Mouse (Mus musculus): ENCODE results near the gene Cxcr2. TPM values are rescaled to one million over a fixed set of nuclear protein-coding genes. Genes with fewer than 3 reads are reported as not detected.
A peak's percentile ranks its signal among the peaks of the same experiment; 100 is the strongest.
"Not testable (repeated sequence)": the region's sequence is repeated elsewhere in the genome, so short reads cannot be mapped to it uniquely, and the experiment has no call there.

Gene Cxcr2
- total and polyA plus RNA-seq, 3 experiments, result 0.21 TPM; not detected in 2

DNA sequence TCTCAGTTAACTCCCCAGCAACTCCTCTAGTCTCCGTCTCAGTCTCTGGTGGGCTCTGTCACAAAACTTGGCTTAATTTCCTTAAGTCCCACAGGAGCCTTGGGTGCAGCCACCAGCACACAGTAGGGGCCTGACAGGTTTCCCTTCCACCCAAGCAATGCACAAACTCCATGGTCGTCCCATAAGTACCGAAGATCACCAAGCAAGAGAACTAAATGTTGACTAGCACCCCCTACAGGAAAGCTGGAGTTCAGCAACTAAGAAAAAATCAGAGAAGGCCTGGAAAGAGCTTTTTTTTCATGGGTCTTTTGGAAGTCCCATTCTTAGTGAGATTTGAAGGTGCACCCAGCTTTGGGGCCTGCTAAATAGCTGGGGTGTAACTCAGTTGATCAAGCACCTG is 14.4 kb upstream of the Cxcr2 start:
- no peak for DNase-seq

DNA sequence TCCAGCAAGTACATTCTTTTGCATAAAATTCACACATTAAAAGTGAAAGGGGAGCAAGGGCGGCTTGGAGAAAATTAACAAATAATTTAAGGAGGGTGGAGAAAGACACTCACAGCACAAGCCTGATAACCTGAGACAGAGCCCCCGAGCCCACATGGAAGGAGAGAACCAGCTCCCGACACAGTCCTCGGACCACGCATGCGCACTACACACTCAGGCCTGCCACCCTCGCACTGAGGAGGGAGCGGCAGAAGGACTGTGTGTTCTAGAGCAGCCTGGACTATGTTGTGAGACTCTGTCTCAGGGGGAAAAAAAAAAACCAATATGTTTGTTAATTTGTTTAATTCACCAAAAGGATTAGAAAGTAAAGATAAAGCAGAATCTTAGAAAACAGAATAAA is 12.0 kb upstream of the Cxcr2 start:
- DNase-seq, result no peak

DNA sequence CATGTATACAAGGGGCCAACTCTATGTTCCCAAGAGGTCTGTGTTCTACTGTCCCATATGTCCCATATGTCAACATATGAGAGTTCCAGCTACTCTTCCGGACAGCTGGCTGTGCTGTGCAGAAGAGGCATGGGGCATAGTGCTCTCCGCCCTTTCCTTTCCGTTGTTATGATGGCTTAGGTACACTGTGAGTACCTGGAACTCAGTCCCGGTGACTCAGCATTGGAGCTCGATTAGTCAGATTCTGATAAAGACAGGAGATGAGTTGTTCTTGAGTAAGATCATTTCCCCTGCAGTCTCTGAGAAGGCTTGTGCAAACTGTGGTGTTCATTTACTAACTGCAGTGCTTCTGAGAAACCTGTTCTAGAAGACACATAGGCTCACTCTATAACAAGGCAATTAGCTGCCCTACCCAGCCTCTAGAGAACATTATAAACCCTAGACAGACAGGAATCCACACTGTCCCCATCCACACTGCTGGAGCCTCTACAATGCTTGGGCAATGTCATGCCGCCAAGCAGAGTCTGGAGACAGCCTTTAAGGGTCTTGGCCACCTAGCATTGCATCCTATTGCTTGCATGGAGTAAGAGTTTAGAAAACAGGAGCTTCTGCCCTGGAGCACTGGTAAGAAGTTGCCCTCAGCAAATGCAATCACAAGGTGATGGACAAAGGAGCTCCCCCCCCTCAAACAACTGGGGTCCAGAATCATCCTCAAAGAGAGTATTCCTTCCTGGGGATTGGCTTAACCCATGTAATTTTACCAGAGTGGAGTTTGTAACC is 4.5 kb upstream of the Cxcr2 start:
- DNase-seq, result peak; percentile 31

DNA sequence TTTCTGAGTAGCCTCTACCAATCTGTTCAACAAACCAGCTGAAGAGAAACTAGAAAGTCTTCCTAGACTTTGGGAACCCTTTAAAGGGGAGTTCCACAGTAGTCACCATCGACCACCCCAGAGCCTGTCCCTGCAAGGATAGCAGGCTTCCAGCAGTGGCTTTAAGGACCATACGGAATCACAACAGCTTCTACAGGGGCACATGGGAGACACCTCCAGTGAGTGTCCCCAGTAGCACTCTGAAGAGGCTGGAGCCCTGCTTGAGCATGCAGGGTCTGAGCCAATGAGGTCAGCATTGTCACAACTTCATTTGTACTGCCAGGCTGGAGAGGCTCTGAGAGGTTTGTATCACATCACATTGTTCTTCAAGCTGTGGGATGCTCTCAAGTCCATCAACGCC is 3.7 kb upstream of the Cxcr2 start:
- no peak for DNase-seq

DNA sequence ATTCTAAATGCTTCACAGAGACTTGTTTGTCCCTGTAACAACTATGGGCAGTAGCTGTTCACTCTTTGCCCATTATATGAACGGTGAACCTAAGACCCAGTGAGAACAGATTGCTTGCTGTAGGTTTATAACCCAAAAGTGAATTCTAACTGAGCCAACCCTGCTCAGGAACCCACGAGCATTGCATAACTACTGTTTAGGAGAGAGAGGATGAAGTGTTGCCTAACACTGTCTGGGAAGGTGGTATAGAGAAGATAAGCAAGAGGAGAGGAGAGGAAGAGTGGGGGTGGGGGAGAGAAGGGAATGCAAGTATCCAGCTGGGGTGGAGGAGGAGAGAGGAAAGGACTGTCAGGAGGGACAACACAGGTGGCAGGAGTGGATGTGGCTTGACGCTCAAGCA is 2.7 kb upstream of the Cxcr2 start:
- DNase-seq, result no peak

DNA sequence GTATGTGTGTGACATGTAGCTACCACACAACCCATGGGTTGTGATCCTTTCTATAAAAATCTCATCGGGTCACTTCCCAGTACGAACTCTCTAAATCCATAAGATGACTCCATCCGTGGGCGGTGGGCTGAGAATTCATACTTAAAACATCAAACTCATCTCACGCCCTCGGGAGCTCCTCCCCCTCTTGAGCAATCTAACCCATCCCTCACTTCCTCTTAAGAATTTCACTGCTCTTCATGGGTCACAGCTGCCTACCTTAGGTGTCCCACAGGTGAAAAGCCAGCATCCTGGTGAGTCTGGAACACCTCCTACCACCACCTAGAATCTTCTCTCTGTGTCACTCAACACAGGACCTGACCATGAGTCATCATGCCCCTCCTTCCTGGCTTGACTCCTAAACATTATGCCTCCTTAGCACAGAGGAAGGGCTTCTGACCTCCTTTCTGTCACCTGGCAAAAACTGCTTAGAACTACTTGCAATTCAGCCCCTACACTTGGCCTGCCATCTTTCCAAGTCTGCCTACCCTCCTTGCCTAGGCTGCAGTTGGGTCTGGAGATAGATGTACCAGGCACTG is 1.7 kb downstream of the Cxcr2 start:
- DNase-seq, result no peak

DNA sequence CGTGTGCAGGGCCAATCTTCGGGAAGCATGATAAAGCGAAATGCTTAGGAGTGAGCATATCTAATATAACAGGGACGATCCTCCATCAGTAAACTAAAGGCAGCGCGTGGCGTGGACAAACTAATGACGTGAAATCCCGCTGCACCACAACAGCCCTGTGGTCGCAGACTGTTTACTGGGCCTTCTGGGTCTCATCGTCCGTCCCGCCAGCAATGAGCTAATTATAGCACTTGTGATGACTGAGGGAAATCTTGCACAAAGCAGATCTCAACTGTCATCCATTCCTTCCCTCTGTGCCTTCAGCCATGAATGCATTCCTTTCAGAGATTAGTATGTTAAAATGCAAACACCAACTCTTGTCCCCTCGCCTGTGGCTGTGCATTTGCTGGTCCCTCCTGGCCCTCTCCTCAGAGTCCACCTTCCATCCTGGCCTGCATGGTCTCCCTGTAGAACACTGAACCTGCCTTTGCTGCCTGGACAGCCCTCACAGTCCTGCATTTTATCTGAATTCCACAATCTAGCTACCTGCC is 2.7 kb downstream of the Cxcr2 start:
- no peak for DNase-seq

DNA sequence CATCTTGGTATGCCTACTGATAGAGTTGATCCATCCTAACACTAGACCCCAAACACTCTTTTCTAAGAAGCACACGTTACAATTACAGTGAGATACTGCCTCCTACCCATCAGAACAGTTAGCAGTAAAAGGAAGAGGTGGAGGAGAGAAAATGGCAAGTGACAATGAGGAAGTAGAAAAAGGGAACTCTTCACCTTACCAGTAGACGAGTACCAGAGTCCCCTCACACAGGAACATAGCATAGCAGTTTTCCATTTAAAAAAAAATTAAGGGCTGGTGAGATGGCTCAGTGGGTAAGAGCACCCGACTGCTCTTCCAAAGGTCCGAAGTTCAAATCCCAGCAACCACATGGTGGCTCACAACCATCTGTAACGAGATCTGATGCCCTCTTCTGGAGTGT is 5.8 kb downstream of the Cxcr2 start:
- DNase-seq, result not testable (repeated sequence)

DNA sequence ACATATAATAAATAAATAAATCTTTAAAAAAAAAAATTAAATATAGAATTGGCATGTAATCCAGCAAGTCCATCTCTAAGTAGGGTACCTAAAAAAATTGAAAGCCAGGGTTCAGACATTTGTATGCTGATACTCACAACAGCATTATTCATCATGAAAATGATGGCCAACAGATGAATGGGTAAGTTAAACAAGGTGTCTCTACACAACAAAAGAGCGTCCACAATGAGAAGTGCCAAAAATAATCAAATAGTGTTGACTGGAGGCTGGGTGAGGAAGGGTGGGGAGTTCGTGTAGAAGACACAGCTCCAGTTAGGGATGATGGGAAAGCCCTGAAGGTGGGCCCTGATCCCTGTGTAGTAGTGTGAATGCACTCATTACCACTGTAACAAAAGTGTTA is 6.2 kb downstream of the Cxcr2 start:
- DNase-seq, result no peak

DNA sequence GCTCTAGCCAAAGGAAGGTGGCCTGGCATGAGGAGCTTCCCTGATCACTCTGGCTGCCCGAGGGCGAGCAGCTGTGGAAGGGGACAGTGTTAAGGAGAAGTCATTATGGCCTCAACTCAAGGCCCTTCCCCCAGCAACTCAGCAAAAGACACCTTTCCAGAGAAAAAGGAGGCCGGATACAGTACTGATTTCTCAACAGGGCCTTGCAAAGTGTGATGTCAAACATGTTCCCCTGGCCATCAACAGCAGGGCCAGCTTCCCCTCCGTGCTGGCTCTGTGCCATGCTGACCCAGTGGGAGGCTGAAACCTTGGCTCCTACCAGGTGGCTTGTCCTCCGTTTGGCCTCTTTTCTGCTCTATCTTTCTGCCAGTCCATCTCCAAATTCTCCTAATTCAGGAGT is 13.3 kb downstream of the Cxcr2 start:
- no peak for DNase-seq

DNA sequence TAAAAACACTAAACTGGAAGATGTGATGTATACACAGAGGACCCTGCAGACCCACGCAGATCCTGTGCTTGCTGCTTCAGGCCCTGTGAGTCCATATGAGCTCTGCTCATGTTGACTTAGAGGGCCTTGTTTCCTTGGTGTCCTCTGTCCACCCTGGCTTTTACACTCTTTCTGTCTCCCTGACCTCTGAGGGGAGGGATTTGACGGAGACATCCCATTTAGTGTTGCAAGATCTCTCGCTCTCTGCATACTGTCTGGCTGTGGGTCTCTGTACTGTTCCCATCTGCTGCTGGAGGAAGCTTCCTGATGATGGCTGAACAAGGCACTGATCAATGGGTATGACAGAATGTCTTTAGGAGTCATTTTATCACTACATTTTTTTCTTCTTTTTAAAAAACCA is 15.9 kb downstream of the Cxcr2 start:
- no peak for DNase-seq

DNA sequence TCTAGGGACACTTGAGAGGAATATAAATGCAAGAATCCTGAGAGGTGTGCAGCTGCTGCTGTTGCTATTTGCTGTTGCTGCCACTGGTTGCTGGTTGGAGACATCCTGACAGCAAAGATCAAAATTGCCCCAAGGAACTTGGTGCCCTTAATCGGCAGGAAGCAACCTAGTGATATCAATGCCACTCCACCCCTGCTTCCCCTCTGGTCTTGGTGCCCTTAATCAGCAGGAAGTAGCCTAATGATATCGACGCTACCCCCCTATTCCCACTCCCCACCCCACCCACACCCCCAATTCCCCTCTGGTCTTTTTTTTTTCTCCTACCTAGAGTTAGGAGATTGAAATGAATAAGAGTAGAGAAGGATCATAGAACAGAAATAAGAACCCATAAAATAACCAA is 18.9 kb downstream of the Cxcr2 start:
- DNase-seq, result no peak

DNA sequence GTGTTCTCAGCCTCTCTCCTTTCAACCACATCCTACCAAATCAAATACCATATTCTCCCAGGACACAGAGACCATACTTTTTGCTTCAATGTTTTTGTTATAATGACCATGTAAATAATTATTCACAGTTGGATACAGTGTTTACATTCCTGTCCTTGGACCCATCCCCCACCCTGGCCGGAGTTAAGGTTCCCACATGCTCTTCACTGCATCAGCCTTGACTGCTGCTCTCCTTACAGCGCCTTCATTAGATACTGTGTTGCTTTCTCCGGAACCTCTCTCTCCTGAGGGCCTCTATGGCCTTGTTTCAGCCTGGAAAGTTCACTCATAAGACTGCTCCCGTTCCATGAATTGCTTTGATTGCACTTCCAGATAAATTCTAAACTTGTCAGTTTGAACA is 21.9 kb downstream of the Cxcr2 start:
- no peak for DNase-seq

DNA sequence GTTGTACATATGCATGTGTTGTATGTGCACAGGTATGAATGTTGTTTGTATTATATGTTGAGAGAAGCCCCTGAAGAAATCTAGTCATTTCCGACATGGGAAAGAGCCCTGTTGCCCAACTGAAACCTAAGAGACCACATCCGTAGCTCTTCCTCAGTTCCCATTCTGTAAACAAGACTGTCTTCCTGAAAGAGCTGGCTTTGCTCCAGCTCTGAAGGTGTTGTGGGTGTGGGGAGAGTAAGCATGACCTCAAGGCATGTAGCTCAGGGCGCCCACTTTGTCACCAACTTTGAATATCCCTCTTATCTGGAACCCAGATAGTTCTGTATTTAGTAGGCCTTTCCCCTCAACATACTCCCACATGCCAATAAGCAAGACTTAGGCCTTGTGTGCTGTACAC is 24.8 kb downstream of the Cxcr2 start:
- no peak for DNase-seq

DNA sequence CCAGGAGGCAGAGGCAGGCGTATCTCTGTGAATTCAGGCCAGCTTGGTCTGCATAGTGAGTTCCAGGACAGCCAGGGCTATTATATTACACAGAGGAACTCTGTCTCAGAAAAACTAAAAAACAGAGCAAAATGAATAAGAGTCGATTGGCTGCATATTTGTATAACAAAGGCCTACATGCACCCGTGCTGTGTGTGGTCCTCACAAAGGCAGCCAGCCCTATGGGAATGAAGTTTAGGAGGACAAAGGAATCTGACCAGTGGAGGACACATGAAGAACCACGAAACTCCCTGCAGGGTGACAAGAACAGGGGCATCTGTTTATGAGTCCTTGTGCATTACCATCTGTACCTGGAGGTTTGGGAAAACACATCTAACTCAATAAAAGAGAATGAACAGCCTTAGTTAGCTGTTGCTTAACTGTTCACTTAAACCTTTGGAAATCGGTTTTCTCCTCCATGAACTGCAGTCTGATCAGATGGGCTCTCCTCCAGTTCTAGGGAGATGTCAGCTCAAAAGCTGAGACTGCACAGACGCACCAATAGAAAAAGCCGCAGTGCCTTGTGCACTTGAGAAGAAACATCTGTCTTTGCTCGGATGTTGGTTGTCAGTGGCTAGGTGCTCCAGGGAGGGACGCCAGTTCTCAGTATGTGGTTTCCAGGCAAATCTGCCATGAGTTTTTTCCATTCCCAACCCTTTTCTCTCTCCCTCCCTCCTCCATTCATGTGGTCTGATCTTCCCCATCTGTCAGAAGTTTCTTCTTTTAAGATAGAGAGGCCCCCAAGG is 26.0 kb downstream of the Cxcr2 start:
- DNase-seq, result no peak

DNA sequence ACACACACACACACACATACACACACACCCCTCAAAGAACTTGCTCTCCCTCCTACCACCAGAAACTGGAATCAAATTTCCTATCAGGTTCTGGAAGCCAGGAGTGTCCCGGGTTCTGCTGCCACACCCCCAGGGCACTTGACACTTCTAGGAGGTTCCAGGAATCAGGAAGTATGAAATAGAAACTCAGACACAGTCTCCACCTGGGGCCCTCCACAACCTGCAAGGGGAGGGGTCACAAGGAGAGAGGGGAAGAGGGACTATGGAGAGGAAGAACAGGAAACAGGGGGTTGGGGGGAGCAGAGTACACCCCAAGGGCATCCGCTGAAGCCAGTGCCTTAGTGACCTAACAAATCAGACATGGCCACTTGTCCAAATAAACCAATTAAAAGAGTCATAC is 27.7 kb downstream of the Cxcr2 start:
- DNase-seq, result no peak

DNA sequence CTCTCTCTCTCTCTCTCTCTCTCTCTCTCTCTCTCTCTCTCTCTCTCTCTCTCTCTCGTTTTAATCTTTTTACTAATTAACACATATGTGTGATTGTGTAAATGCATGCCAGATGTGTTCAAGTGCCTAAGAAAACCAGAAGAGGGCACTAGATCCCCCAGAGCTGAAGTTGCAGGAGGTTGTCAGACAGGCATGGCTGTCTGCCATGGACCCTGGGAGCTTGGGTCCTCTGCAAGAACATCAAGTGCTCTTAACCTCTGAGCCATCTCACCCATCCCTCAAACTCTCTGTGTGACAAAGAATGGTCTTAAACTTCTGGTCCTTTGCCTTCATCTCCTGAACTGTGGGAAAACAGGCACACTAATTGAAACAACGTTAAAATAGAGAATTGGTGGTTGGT is 29.2 kb downstream of the Cxcr2 start:
- no peak for DNase-seq

DNA sequence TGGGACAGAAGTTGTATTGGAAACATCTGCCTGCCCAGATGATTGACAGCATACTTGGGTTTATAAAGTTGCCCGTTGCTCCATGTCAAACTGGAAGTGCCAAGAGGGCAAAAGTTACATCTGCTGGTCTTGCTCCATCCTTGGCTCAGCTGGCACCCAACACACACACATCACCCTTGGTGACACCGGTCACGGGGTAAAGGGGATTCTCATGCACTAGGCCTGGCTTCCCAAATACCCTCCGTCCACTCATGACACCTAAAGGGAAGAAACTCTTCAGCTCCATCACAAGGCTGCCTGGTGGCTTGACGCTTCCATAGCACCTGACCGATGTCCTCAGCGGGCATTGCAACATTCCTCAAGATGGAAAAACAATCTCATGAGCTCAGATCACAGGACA is 36.7 kb downstream of the Cxcr2 start:
- peak; percentile 11 for DNase-seq

DNA sequence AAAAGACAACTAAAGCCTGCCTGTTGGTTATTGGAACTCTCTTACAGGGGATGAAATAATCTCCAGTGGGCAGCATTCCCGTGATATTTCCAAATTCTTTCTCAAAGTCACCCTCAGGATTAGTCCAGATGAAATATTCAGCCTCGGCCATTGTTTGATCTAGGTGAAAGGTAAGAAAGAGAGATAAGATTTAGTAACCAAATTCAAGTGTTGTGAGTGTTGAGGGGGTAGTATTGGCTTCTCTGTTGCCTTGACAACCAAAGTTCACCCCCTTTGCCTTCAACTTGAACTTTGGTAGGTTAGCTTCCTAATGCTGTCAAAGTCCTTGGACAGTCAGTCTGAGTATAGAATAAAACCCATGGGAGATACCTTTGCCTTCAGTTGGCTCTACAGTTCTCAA is 38.9 kb downstream of the Cxcr2 start:
- DNase-seq, result no peak

DNA sequence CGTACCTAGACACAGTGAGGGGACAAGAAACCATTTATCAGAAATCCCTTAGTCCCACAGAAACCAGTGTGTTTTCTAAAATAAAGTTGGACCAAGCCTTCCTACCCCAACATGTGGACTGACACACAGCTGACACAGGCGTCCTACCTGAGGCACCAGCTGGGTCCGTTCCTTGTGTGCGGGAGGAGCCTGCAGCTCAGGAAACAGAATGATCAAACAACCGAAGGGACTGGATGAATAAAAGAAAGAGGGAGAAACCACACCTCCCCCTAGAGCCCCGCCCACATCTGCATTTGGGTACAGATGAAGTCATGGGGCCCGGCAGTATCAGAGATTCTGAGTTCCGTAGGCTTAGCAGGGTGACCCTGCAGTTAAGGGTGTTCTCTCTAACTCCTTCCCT is 40.7 kb downstream of the Cxcr2 start, which contains the start of gene Cxcr1:
TSS of gene Cxcr1 (minus strand) at position 187 of the 400 bp plus-strand sequence.
- DNase-seq, result no peak

DNA sequence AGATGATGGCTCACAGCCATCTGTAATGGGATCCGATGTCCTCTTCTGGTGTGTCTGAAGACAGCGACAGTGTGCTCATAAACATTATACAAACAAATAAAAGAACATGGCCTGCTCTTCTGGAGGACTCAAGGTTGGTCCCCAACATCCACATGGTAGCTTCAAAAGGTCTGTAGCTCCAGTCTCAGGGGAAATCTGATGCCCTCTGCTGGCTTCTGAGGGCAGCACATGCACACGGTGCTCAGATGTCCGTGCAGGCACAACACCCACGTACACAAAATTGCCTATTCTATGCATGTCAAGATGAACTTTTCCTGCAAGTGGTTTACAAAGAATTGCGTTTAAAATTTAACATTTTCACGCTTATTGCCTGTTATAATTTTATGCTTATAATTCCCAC is 42.2 kb downstream of the Cxcr2 start:
- no peak for DNase-seq

DNA sequence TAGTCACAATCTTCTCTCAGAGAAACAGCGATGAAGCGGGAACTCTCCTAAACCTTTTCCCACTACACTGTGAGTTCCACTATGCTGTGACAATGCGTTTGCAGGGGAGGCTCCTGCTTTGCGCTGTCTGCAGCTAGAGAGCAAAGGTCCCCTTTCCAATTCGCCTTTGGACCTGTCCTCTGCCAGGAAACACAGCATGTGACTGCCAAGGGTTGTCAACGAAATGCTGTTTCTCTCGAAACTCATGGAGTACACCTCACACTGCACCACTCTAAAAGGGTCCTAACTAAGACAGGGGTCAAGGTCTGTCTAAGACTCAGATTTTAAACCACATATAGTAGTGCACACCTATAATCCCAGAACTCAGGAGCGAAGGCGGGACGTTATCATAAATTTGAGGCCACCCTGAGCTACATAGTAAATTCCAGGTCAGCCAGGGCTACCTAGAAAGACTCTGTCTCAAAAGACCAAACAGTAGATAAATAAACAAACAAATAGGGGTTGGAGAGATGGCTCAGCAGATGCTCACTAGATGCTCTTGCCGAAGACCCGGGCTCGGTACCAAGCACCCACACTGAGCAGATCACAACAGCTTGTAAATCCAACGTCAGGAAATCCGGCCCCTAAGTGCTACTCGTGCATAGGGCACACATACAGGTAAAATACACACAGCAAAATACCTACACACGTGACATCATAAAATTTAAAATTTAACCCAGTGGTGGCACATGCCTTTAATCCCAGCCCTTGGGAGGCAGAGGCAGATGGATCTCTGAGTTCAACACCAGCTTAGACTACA is 43.0 kb downstream of the Cxcr2 start:
- no peak for DNase-seq

Data from adrenal gland, adult 2 months (tissue).